Mouse (Mus musculus): Measurements from ENCODE around the gene Baiap2. TPM values are rescaled to one million over a fixed set of nuclear protein-coding genes. Genes with fewer than 3 reads are reported as not detected.

The Baiap2 gene
- polyA plus RNA-seq, 1 experiment from 2014 or later = 9.7 TPM

GRCm38 (mm10) chr11:119928023-119928681 is 14.4 kb upstream of the Baiap2 start:
- ATAC-seq (replicated peaks; ENCODE audit: low FRiP score) (no peak), DNase-seq (ENCODE audit: low spot score) (peak; percentile 50)
- Histone ChIP-seq H3K36me3 (ENCODE audit: control insufficient read depth, insufficient read depth, low read length) (no peaks in the 10 kb centered on the region), H3K27me3 (replicated peaks; ENCODE audit: control insufficient read depth, insufficient read depth, low read length) (no peaks in the 10 kb centered on the region), H3K27ac (ENCODE audit: low read depth, low read length) (no peak overlapping the region), H3K4me2 (peak overlapping the region; percentile 48), H3K4me1 (replicated peaks; ENCODE audit: control insufficient read depth, insufficient read depth, low read length) (no peaks in the 10 kb centered on the region), H3K9ac (ENCODE audit: low read depth, low read length) (peak overlapping the region; percentile 10; the same call in 1 of the 2 replicates), H3K9me3 (ENCODE audit: control insufficient read depth, low read length) (no peaks in the 10 kb centered on the region), H3K4me3 (ENCODE audit: low read depth, low read length) (peak overlapping the region; percentile 22)
- WGBS = 30% methylated on average over 16 of the region's 16 CpGs

GRCm38 (mm10) chr11:119929603-119930265 is 12.8 kb upstream of the Baiap2 start:
- Histone ChIP-seq H3K4me3 (ENCODE audit: low read depth, low read length) (no peak overlapping the region), H3K9me3 (ENCODE audit: control insufficient read depth, low read length) (no peaks in the 10 kb centered on the region), H3K4me2 (no peak overlapping the region), H3K27me3 (replicated peaks; ENCODE audit: control insufficient read depth, insufficient read depth, low read length) (no peaks in the 10 kb centered on the region), H3K9ac (ENCODE audit: low read depth, low read length) (no peak overlapping the region), H3K27ac (ENCODE audit: low read depth, low read length) (no peak overlapping the region), H3K36me3 (ENCODE audit: control insufficient read depth, insufficient read depth, low read length) (no peaks in the 10 kb centered on the region), H3K4me1 (replicated peaks; ENCODE audit: control insufficient read depth, insufficient read depth, low read length) (no peaks in the 10 kb centered on the region)
- ATAC-seq (replicated peaks; ENCODE audit: low FRiP score) (no peak), DNase-seq (ENCODE audit: low spot score) (no peak)
- WGBS = 74% methylated on average over 6 of the region's 6 CpGs

GRCm38 (mm10) chr11:119931809-119932208 is 10.8 kb upstream of the Baiap2 start:
- no peak overlapping the region for H3K27ac ChIP-seq (ENCODE audit: low read depth, low read length)
- no peak overlapping the region for H3K4me3 ChIP-seq (ENCODE audit: low read depth, low read length)
- no peak overlapping the region for H3K9ac ChIP-seq (ENCODE audit: low read depth, low read length)
- ATAC-seq (replicated peaks; ENCODE audit: low FRiP score) (no peak), DNase-seq (ENCODE audit: low spot score) (no peak)
- H3K4me2 ChIP-seq = no peak overlapping the region
- 69% methylated on average over 10 of the region's 10 CpGs for WGBS
- no peaks in the 10 kb centered on the region for H3K9me3 ChIP-seq (ENCODE audit: control insufficient read depth, low read length)
- H3K36me3 ChIP-seq (ENCODE audit: control insufficient read depth, insufficient read depth, low read length) = no peaks in the 10 kb centered on the region
- H3K27me3 ChIP-seq (replicated peaks; ENCODE audit: control insufficient read depth, insufficient read depth, low read length) = no peaks in the 10 kb centered on the region; the same call in 1 of the 2 replicates
- peaks cover 5% of the 10 kb centered on the region for H3K4me1 ChIP-seq (replicated peaks; ENCODE audit: control insufficient read depth, insufficient read depth, low read length)

GRCm38 (mm10) chr11:119933142-119933541 is 9.4 kb upstream of the Baiap2 start:
- Histone ChIP-seq H3K4me1 (replicated peaks; ENCODE audit: control insufficient read depth, insufficient read depth, low read length) (peaks cover 18% of the 10 kb centered on the region), H3K27ac (ENCODE audit: low read depth, low read length) (no peak overlapping the region), H3K4me3 (ENCODE audit: low read depth, low read length) (no peak overlapping the region), H3K36me3 (ENCODE audit: control insufficient read depth, insufficient read depth, low read length) (no peaks in the 10 kb centered on the region), H3K9ac (ENCODE audit: low read depth, low read length) (no peak overlapping the region), H3K9me3 (ENCODE audit: control insufficient read depth, low read length) (no peaks in the 10 kb centered on the region), H3K4me2 (no peak overlapping the region), H3K27me3 (replicated peaks; ENCODE audit: control insufficient read depth, insufficient read depth, low read length) (no peaks in the 10 kb centered on the region; the same call in 1 of the 2 replicates)
- ATAC-seq (replicated peaks; ENCODE audit: low FRiP score) (no peak), DNase-seq (ENCODE audit: low spot score) (no peak)
- WGBS = 58% methylated on average over 4 of the region's 4 CpGs

- DNase-seq (ENCODE audit: low spot score) = no peak
- H3K27me3 ChIP-seq (replicated peaks; ENCODE audit: control insufficient read depth, insufficient read depth, low read length) = peaks cover 4% of the 10 kb centered on the region; the same call in 1 of the 2 replicates
- WGBS = 80% methylated on average over 8 of the region's 8 CpGs
- H3K4me1 ChIP-seq (replicated peaks; ENCODE audit: control insufficient read depth, insufficient read depth, low read length) = peaks cover 23% of the 10 kb centered on the region
- no peak overlapping the region for H3K4me2 ChIP-seq
- no peaks in the 10 kb centered on the region for H3K36me3 ChIP-seq (ENCODE audit: control insufficient read depth, insufficient read depth, low read length)
- ATAC-seq (replicated peaks; ENCODE audit: low FRiP score) = no peak
- H3K9me3 ChIP-seq (ENCODE audit: control insufficient read depth, low read length) = no peaks in the 10 kb centered on the region
- H3K9ac ChIP-seq (ENCODE audit: low read depth, low read length) = no peak overlapping the region
- H3K27ac ChIP-seq (ENCODE audit: low read depth, low read length) = no peak overlapping the region
- H3K4me3 ChIP-seq (ENCODE audit: low read depth, low read length) = no peak overlapping the region
Measured at GRCm38 (mm10) chr11:119933819-119934583, 8.6 kb upstream of the Baiap2 start.

- Histone ChIP-seq H3K36me3 (ENCODE audit: control insufficient read depth, insufficient read depth, low read length) (no peaks in the 10 kb centered on the region), H3K4me3 (ENCODE audit: low read depth, low read length) (no peak overlapping the region), H3K9ac (ENCODE audit: low read depth, low read length) (no peak overlapping the region), H3K27ac (ENCODE audit: low read depth, low read length) (no peak overlapping the region), H3K27me3 (replicated peaks; ENCODE audit: control insufficient read depth, insufficient read depth, low read length) (peaks cover 4% of the 10 kb centered on the region; the same call in 1 of the 2 replicates), H3K9me3 (ENCODE audit: control insufficient read depth, low read length) (no peaks in the 10 kb centered on the region), H3K4me1 (replicated peaks; ENCODE audit: control insufficient read depth, insufficient read depth, low read length) (peaks cover 28% of the 10 kb centered on the region), H3K4me2 (no peak overlapping the region)
- ATAC-seq (replicated peaks; ENCODE audit: low FRiP score) (no peak), DNase-seq (ENCODE audit: low spot score) (no peak)
- WGBS = 64% methylated on average over 8 of the region's 8 CpGs
Measured at GRCm38 (mm10) chr11:119934773-119935172, 7.8 kb upstream of the Baiap2 start.

GRCm38 (mm10) chr11:119935457-119935856 is 7.1 kb upstream of the Baiap2 start:
- H3K9ac ChIP-seq (ENCODE audit: low read depth, low read length) = no peak overlapping the region
- H3K27me3 ChIP-seq (replicated peaks; ENCODE audit: control insufficient read depth, insufficient read depth, low read length) = peaks cover 4% of the 10 kb centered on the region; the same call in 1 of the 2 replicates
- peaks cover 30% of the 10 kb centered on the region for H3K4me1 ChIP-seq (replicated peaks; ENCODE audit: control insufficient read depth, insufficient read depth, low read length)
- H3K9me3 ChIP-seq (ENCODE audit: control insufficient read depth, low read length) = no peaks in the 10 kb centered on the region
- no peak overlapping the region for H3K4me3 ChIP-seq (ENCODE audit: low read depth, low read length)
- ATAC-seq (replicated peaks; ENCODE audit: low FRiP score) (no peak; the same call in 1 of the 2 replicates), DNase-seq (ENCODE audit: low spot score) (no peak)
- H3K36me3 ChIP-seq (ENCODE audit: control insufficient read depth, insufficient read depth, low read length) = no peaks in the 10 kb centered on the region
- H3K27ac ChIP-seq (ENCODE audit: low read depth, low read length) = no peak overlapping the region
- H3K4me2 ChIP-seq = no peak overlapping the region
- WGBS = 41% methylated on average over 6 of the region's 6 CpGs

- Histone ChIP-seq H3K36me3 (ENCODE audit: control insufficient read depth, insufficient read depth, low read length) (no peaks in the 10 kb centered on the region), H3K27me3 (replicated peaks; ENCODE audit: control insufficient read depth, insufficient read depth, low read length) (peaks cover 4% of the 10 kb centered on the region; the same call in 1 of the 2 replicates), H3K4me1 (replicated peaks; ENCODE audit: control insufficient read depth, insufficient read depth, low read length) (peaks cover 33% of the 10 kb centered on the region), H3K4me3 (ENCODE audit: low read depth, low read length) (no peak overlapping the region), H3K9me3 (ENCODE audit: control insufficient read depth, low read length) (no peaks in the 10 kb centered on the region), H3K9ac (ENCODE audit: low read depth, low read length) (no peak overlapping the region), H3K27ac (ENCODE audit: low read depth, low read length) (no peak overlapping the region), H3K4me2 (no peak overlapping the region)
- 86% methylated on average over 2 of the region's 2 CpGs for WGBS
- ATAC-seq (replicated peaks; ENCODE audit: low FRiP score) (no peak), DNase-seq (ENCODE audit: low spot score) (no peak)
Measured at GRCm38 (mm10) chr11:119936456-119936855, 6.1 kb upstream of the Baiap2 start.
